Mouse (Mus musculus): ENCODE measurements around the gene Slc6a6. TPM values are rescaled to one million over a fixed set of nuclear protein-coding genes. Genes with fewer than 3 reads are reported as not detected.

The Slc6a6 gene
- total and polyA plus RNA-seq, 2 experiments from 2014 or later = 101 to 139 TPM

DNA sequence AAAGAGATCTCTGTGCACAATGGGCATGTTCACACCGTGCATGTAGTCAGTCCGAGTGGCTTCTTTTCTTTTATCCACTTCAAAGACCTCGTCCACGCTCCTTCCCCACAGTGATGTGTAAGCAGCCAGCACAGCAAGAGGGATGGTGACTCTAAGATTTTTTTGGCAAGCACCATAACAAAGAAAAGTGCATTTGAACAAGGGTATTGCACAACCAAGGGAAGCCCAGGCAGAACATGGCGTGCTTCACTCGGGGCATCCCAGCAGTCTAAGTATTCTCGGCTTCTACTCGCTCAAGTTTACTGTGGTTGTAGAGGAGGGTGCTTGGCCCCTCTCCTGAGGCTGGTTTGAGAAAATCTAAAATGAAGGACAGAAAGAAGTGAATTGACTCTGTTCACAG lies 59.1 kb downstream of the Slc6a6 start:
- H3K4me1 ChIP-seq (ENCODE audit: insufficient read depth) = no peaks in the 10 kb centered on the region
- WGBS = 79% methylated on average over 8 of the region's 8 CpGs
- H3K36me3 ChIP-seq (ENCODE audit: insufficient read depth) = peaks cover 79% of the 10 kb centered on the region
- no peak overlapping the region for H3K4me2 ChIP-seq (ENCODE audit: low read depth)
- no peak for DNase-seq
- no peak overlapping the region for H3K4me3 ChIP-seq (ENCODE audit: low read depth, low read length)
- no peak overlapping the region for H3K27ac ChIP-seq (ENCODE audit: low read depth, low read length)
- no peaks in the 10 kb centered on the region for H3K27me3 ChIP-seq (ENCODE audit: insufficient read depth, low read length)
- H3K9ac ChIP-seq = no peak overlapping the region
- no peak for ATAC-seq
- no peak for TF ChIP-seq CTCF (IDR thresholded peaks at IDR 0.05; ENCODE audit: low read depth)
- no peaks in the 10 kb centered on the region for H3K9me3 ChIP-seq (ENCODE audit: low read length)

GRCm38 (mm10) chr6:91743886-91744285 lies 60.0 kb downstream of the Slc6a6 start:
- peaks cover 80% of the 10 kb centered on the region for H3K36me3 ChIP-seq (ENCODE audit: insufficient read depth)
- no peak overlapping the region for H3K4me3 ChIP-seq (ENCODE audit: low read depth, low read length)
- no peak for TF ChIP-seq CTCF (IDR thresholded peaks at IDR 0.05; ENCODE audit: low read depth)
- DNase-seq (no peak), ATAC-seq (no peak)
- H3K9me3 ChIP-seq (ENCODE audit: low read length) = no peaks in the 10 kb centered on the region
- H3K4me1 ChIP-seq (ENCODE audit: insufficient read depth) = no peaks in the 10 kb centered on the region
- H3K27ac ChIP-seq (ENCODE audit: low read depth, low read length) = no peak overlapping the region
- WGBS = 57% methylated on average over 4 of the region's 4 CpGs
- no peak overlapping the region for H3K9ac ChIP-seq
- no peak overlapping the region for H3K4me2 ChIP-seq (ENCODE audit: low read depth)
- H3K27me3 ChIP-seq (ENCODE audit: insufficient read depth, low read length) = no peaks in the 10 kb centered on the region

GRCm38 (mm10) chr6:91745246-91745645 lies 61.4 kb downstream of the Slc6a6 start:
- Histone ChIP-seq H3K36me3 (ENCODE audit: insufficient read depth) (peaks cover 77% of the 10 kb centered on the region), H3K27me3 (ENCODE audit: insufficient read depth, low read length) (no peaks in the 10 kb centered on the region), H3K9me3 (ENCODE audit: low read length) (no peaks in the 10 kb centered on the region), H3K27ac (ENCODE audit: low read depth, low read length) (no peak overlapping the region), H3K4me1 (ENCODE audit: insufficient read depth) (no peaks in the 10 kb centered on the region), H3K4me2 (ENCODE audit: low read depth) (no peak overlapping the region), H3K4me3 (ENCODE audit: low read depth, low read length) (no peak overlapping the region), H3K9ac (no peak overlapping the region)
- WGBS = 75% methylated on average over 3 of the region's 3 CpGs
- TF ChIP-seq CTCF (IDR thresholded peaks at IDR 0.05; ENCODE audit: low read depth) = no peak
- DNase-seq (no peak), ATAC-seq (no peak)

GRCm38 (mm10) chr6:91745947-91746582 lies 62.2 kb downstream of the Slc6a6 start:
- Histone ChIP-seq H3K27ac (ENCODE audit: low read depth, low read length) (no peak overlapping the region), H3K4me2 (ENCODE audit: low read depth) (no peak overlapping the region), H3K4me1 (ENCODE audit: insufficient read depth) (no peaks in the 10 kb centered on the region), H3K4me3 (ENCODE audit: low read depth, low read length) (no peak overlapping the region), H3K9ac (no peak overlapping the region), H3K9me3 (ENCODE audit: low read length) (no peaks in the 10 kb centered on the region), H3K27me3 (ENCODE audit: insufficient read depth, low read length) (no peaks in the 10 kb centered on the region), H3K36me3 (ENCODE audit: insufficient read depth) (peaks cover 77% of the 10 kb centered on the region)
- no peak for ATAC-seq
- DNase-seq = no peak
- 71% methylated on average over 7 of the region's 7 CpGs for WGBS
- no peak for TF ChIP-seq CTCF (IDR thresholded peaks at IDR 0.05; ENCODE audit: low read depth)

DNA sequence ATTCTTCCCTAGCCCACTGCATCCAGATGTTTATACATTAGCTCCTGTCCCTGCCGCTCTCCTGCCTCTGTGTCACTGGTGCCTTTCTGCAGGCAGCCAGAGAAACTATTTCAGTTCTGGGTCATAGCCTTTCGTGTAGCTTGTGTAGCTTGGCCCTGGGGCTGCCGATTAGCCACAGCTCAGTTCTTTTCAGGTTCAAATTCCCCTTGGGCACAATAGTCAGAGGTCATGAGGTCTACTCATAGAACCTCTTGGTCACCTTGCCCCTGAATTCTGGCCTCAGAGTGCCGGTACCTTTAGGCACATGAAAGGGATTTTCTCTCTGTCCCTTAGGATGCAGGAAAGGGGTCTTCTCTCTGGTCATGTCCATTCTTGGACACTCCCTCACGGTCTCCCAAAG lies 62.9 kb downstream of the Slc6a6 start:
- H3K27ac ChIP-seq (ENCODE audit: low read depth, low read length) = no peak overlapping the region
- H3K4me3 ChIP-seq (ENCODE audit: low read depth, low read length) = no peak overlapping the region
- no peaks in the 10 kb centered on the region for H3K27me3 ChIP-seq (ENCODE audit: insufficient read depth, low read length)
- peaks cover 77% of the 10 kb centered on the region for H3K36me3 ChIP-seq (ENCODE audit: insufficient read depth)
- H3K4me2 ChIP-seq (ENCODE audit: low read depth) = no peak overlapping the region
- DNase-seq (no peak), ATAC-seq (no peak)
- 85% methylated on average over 5 of the region's 5 CpGs for WGBS
- H3K9me3 ChIP-seq (ENCODE audit: low read length) = no peaks in the 10 kb centered on the region
- no peak for TF ChIP-seq CTCF (IDR thresholded peaks at IDR 0.05; ENCODE audit: low read depth)
- no peak overlapping the region for H3K9ac ChIP-seq
- no peaks in the 10 kb centered on the region for H3K4me1 ChIP-seq (ENCODE audit: insufficient read depth)

DNA sequence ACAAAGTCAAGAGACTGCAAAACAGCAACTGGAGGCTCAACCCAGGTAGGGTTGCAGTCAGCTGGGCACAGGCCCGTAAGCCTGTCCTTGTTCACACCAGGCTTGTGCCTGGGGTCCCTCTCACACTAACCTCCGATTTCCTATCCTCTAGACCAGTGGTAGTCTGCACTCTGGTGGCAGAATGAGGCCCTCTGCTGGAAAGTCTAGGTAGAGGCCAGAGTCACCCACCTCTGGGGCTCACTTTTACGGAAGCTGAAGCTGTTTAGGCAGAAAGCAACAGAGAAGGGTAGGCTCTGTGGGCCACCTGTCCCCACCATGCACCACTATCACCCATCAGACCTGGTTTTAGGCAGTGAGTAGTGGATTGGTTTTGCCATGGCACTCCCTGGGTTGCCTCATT lies 67.1 kb downstream of the Slc6a6 start:
- ATAC-seq (peak; percentile 42; the same call in 1 of the 2 replicates), DNase-seq (no peak)
- 78% methylated on average over 3 of the region's 3 CpGs for WGBS
- Histone ChIP-seq H3K4me3 (ENCODE audit: low read depth, low read length) (no peak overlapping the region), H3K27ac (ENCODE audit: low read depth, low read length) (no peak overlapping the region), H3K4me1 (ENCODE audit: insufficient read depth) (no peaks in the 10 kb centered on the region), H3K36me3 (ENCODE audit: insufficient read depth) (peaks cover 82% of the 10 kb centered on the region), H3K4me2 (ENCODE audit: low read depth) (no peak overlapping the region), H3K9me3 (ENCODE audit: low read length) (no peaks in the 10 kb centered on the region), H3K9ac (no peak overlapping the region), H3K27me3 (ENCODE audit: insufficient read depth, low read length) (no peaks in the 10 kb centered on the region)
- peak; percentile 63 for TF ChIP-seq CTCF (IDR thresholded peaks at IDR 0.05; ENCODE audit: low read depth)

GRCm38 (mm10) chr6:91752884-91753283 lies 69.0 kb downstream of the Slc6a6 start:
- Histone ChIP-seq H3K9me3 (ENCODE audit: low read length) (no peaks in the 10 kb centered on the region), H3K4me3 (ENCODE audit: low read depth, low read length) (no peak overlapping the region), H3K27ac (ENCODE audit: low read depth, low read length) (no peak overlapping the region), H3K27me3 (ENCODE audit: insufficient read depth, low read length) (no peaks in the 10 kb centered on the region), H3K4me1 (ENCODE audit: insufficient read depth) (no peaks in the 10 kb centered on the region), H3K36me3 (ENCODE audit: insufficient read depth) (peaks cover 84% of the 10 kb centered on the region), H3K9ac (no peak overlapping the region), H3K4me2 (ENCODE audit: low read depth) (no peak overlapping the region)
- 50% methylated on average over 8 of the region's 8 CpGs for WGBS
- 0 out of 2 replicates have a peak, but pooled peaks have one; percentile 5 for ATAC-seq
- TF ChIP-seq CTCF (IDR thresholded peaks at IDR 0.05; ENCODE audit: low read depth) = no peak
- no peak for DNase-seq
